Mouse (Mus musculus) activated CD4-positive, CD25-positive, alpha-beta regulatory T cell, adult 4 months (primary cell): ENCODE measurements around the gene Fam208b. TPM values are rescaled to one million over a fixed set of nuclear protein-coding genes. Genes with fewer than 3 reads are reported as not detected.

Source experiments
- ATAC-seq: one replicate; pipeline ENCODE4 v1.8.0; 2017
- polyA plus RNA-seq, 2 experiments: library from polyadenylated mRNA; unstranded; fragments of 100-300 nt; shearing (Covaris generic); gene quantifications; one replicate each; pipeline ENCODE4 v1.2.1; 2017

Fam208b gene
- 10 to 100 TPM; 18.6 to 19.2 TPM for polyA plus RNA-seq

- peak; percentile 92 for ATAC-seq
Observed at GRCm38 (mm10) chr13:3610795-3611438, at the start of gene Fam208b. TSS of gene Fam208b (minus strand) at chr13:3611108.

- ATAC-seq = no peak
Observed at GRCm38 (mm10) chr13:3659163-3660160, 48.6 kb upstream of the Fam208b start.

GRCm38 (mm10) chr13:3654432-3654831 lies 43.5 kb upstream of the Fam208b start:
- ATAC-seq = no peak

GRCm38 (mm10) chr13:3650569-3650968 lies 39.7 kb upstream of the Fam208b start:
- ATAC-seq = no peak

GRCm38 (mm10) chr13:3646566-3646965 lies 35.7 kb upstream of the Fam208b start:
- no peak for ATAC-seq

- ATAC-seq = no peak
Observed at GRCm38 (mm10) chr13:3645919-3646318, 35.0 kb upstream of the Fam208b start.

- no peak for ATAC-seq
Observed at GRCm38 (mm10) chr13:3644871-3645270, 34.0 kb upstream of the Fam208b start.

- ATAC-seq = no peak
Observed at GRCm38 (mm10) chr13:3642538-3642937, 31.6 kb upstream of the Fam208b start.

- peak; percentile 63 for ATAC-seq
Observed at GRCm38 (mm10) chr13:3642049-3642448, 31.1 kb upstream of the Fam208b start.

GRCm38 (mm10) chr13:3636797-3637196 lies 25.9 kb upstream of the Fam208b start:
- peak; percentile 74 for ATAC-seq

- ATAC-seq = no peak
Observed at GRCm38 (mm10) chr13:3635076-3635475, 24.2 kb upstream of the Fam208b start.

- ATAC-seq = peak; percentile 92
Observed at GRCm38 (mm10) chr13:3633895-3634811, 23.2 kb upstream of the Fam208b start, which contains the start of gene Asb13. TSS of gene Asb13 (plus strand) at chr13:3634032.

GRCm38 (mm10) chr13:3633131-3633530 lies 22.2 kb upstream of the Fam208b start:
- no peak for ATAC-seq

- no peak for ATAC-seq
Observed at GRCm38 (mm10) chr13:3632551-3632950, 21.6 kb upstream of the Fam208b start.

GRCm38 (mm10) chr13:3628102-3628501 lies 17.2 kb upstream of the Fam208b start:
- no peak for ATAC-seq

- no peak for ATAC-seq
Observed at GRCm38 (mm10) chr13:3627139-3627538, 16.2 kb upstream of the Fam208b start.

- ATAC-seq = peak; percentile 15
Observed at GRCm38 (mm10) chr13:3610118-3610794, 652 bp downstream of the Fam208b start.

GRCm38 (mm10) chr13:3609780-3610117 lies 1.2 kb downstream of the Fam208b start:
- no peak for ATAC-seq

- no peak for ATAC-seq
Observed at GRCm38 (mm10) chr13:3596232-3596631, 14.7 kb downstream of the Fam208b start.

GRCm38 (mm10) chr13:3594311-3594710 lies 16.6 kb downstream of the Fam208b start:
- ATAC-seq = no peak

GRCm38 (mm10) chr13:3590789-3591188 lies 20.1 kb downstream of the Fam208b start:
- ATAC-seq = peak; percentile 43

GRCm38 (mm10) chr13:3563953-3564352 lies 47.0 kb downstream of the Fam208b start:
- ATAC-seq = no peak
